Mouse (Mus musculus): Measurements from ENCODE around the gene Olfr64.

GRCm38 (mm10) chr7:103915338-103915737 is 21.1 kb upstream of the Olfr64 start:
- TF ChIP-seq CTCF (conservative IDR thresholded peaks at IDR 0.05; ENCODE audit: insufficient read depth, insufficient read length, low read depth, low read length): no peak
- no peak for TF ChIP-seq POLR2A (IDR thresholded peaks at IDR 0.05; ENCODE audit: low read depth, low read length)
